Mouse (Mus musculus) thymus, postnatal 36 days (tissue): ENCODE data around the gene Rubcnl.

Experiments used
- DNase-seq, 2 experiments: peaks; one replicate each; pipeline ENCODE4 v3.0.0; 2022; ENCODE audit warnings: mixed read lengths in 2 of 2

The Rubcnl gene

DNA sequence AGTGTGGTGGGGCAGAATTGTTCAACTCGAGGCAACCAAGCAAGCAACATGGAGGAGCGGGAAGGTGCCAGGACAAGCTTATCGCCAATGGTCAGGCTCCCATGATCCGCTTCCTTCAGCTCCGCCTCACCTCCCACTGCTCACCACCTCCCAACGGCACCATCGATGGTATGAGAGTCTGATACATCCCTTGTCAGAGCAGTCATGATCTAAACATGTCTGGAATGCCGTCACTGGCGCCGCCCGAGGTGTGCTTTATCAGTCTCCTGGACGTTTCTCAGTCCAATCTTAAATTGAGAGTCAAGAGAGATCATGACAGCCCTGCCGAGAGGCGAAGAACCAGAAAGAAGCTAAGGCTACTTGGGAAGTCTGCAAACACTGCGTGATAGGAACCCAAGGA, 55.3 kb downstream of the Rubcnl start:
- DNase-seq = no peak

DNA sequence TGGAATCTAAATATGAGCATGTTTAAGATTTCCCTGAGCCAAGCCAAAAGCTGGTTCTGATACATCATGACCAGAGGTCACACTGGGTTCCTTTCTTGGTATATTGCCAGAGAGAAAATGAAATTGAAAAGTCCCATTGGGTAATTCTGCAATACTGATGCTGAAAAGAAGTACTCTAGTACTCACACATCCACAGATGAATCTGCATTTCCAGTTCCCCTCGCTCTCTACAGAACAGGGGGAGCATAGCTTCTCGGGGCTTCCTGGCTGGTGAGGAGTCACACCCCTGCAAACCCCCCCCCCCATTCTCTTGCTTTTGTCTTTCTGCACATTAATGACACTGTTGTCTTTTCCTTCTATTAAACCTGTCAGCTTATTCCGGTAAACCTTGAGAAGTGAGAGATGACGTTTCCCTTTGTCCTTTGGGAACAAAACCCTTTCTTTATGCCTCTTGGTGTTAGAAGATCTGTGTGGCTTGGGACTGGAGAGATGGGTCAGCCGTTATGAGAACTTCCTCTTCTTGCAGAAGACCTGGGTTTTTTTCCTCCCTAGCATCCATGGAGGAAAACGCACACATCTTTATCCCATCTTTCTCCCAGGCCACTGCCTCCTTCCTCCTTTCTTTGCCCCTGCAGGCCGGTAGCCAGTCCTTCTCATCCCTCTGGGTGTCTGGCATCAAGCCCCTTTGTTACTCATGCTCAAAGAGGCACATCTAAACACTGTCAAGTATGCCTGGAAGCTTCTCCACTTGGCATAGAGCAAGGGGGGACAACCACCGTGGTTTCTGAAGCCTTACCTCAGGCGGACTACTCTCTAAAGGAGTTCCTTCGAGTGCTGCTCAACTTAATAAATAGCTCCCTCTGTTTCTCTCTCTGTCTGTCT, 59.7 kb downstream of the Rubcnl start:
- no peak for DNase-seq

- DNase-seq = no peak
Observed at GRCm38 (mm10) chr14:75077946-75078345, 62.1 kb downstream of the Rubcnl start.
